Mouse (Mus musculus) embryonic fibroblast, embryonic 13.5 days (primary cell): Measurements from ENCODE around the gene Ifngr2.

Experiments used
- CTCF ChIP-seq: IDR thresholded peaks from 2 replicates; pipeline ENCODE4 v1.5.1; 2011; ENCODE audit warnings: mild to moderate bottlenecking, control low read depth, low read length, moderate library complexity, borderline replicate concordance; ENCODE audit not compliant: insufficient read depth
- POLR2A ChIP-seq: IDR thresholded peaks from 2 replicates; pipeline ENCODE4 v1.6.1; 2011; ENCODE audit warnings: low read depth, mild to moderate bottlenecking, control low read depth, low read length, moderate library complexity

GRCm38 (mm10) chr16:91578980-91579720, 32.3 kb downstream of the Ifngr2 start:
- no peak for TF ChIP-seq CTCF
- no peak for TF ChIP-seq POLR2A
